Mouse (Mus musculus) C2C12 (cell line): ENCODE results near the gene Arhgap19.

Source experiments
- CEBPB ChIP-seq: IDR thresholded peaks from one replicate; pipeline ENCODE4 v1.6.1; 2011; ENCODE audit warnings: low read depth, mild to moderate bottlenecking, control low read depth, moderate library complexity
- CTCF ChIP-seq: IDR thresholded peaks from one replicate; pipeline ENCODE4 v1.5.1; 2011; ENCODE audit not compliant: control insufficient read depth, insufficient read depth, insufficient read length
- FOSL1 ChIP-seq: IDR thresholded peaks from one replicate; pipeline ENCODE4 v1.8.0; 2011; ENCODE audit warnings: mild to moderate bottlenecking, low read length; ENCODE audit not compliant: poor library complexity, insufficient read depth, severe bottlenecking
- MAX ChIP-seq: IDR thresholded peaks from one replicate; pipeline ENCODE4 v1.6.1; 2011; ENCODE audit warnings: mild to moderate bottlenecking, control low read depth
- MYOD1 ChIP-seq: IDR thresholded peaks from one replicate; pipeline ENCODE4 v1.6.1; 2011; ENCODE audit warnings: low read depth; ENCODE audit not compliant: control insufficient read depth, insufficient read length
- MYOG ChIP-seq: IDR thresholded peaks from one replicate; pipeline ENCODE4 v1.6.1; 2011; ENCODE audit not compliant: control insufficient read depth, insufficient read length; ENCODE audit errors: extremely low read depth

- TF ChIP-seq CTCF (no peak), CEBPB (no peak), MYOD1 (no peak), MAX (no peak), MYOG (no peak), FOSL1 (no peak)
Observed at GRCm38 (mm10) chr19:41818749-41819148, 16.9 kb upstream of the Arhgap19 start.
